Mouse (Mus musculus) left cerebral cortex, postnatal 25 days (tissue): ENCODE measurements around the gene H2afz. TPM values are rescaled to one million over a fixed set of nuclear protein-coding genes. Genes with fewer than 3 reads are reported as not detected.
"Not testable (repeated sequence)": the region's sequence is repeated elsewhere in the genome, so short reads cannot be mapped to it uniquely, and the experiment has no call there.

ENCODE experiments used
- DNase-seq, 2 experiments: peaks; one replicate each; pipeline ENCODE4 v3.0.0; 2022; ENCODE audit warnings: low spot score in 2 of 2, mixed read lengths in 1 of 2
- intact Hi-C: fragments of 180-260 bp; cut with DNase I; formaldehyde crosslinking; loops from one replicate; pipeline ENCODE4 v1.15.1; 2025
- total RNA-seq, 2 experiments: library from RNA; stranded (reverse); gene quantifications; 2 replicates each; pipeline ENCODE4 v1.2.3; 2021

Gene H2afz
- total RNA-seq, result 100 to 1,000 TPM; 156 to 186 TPM

DNA sequence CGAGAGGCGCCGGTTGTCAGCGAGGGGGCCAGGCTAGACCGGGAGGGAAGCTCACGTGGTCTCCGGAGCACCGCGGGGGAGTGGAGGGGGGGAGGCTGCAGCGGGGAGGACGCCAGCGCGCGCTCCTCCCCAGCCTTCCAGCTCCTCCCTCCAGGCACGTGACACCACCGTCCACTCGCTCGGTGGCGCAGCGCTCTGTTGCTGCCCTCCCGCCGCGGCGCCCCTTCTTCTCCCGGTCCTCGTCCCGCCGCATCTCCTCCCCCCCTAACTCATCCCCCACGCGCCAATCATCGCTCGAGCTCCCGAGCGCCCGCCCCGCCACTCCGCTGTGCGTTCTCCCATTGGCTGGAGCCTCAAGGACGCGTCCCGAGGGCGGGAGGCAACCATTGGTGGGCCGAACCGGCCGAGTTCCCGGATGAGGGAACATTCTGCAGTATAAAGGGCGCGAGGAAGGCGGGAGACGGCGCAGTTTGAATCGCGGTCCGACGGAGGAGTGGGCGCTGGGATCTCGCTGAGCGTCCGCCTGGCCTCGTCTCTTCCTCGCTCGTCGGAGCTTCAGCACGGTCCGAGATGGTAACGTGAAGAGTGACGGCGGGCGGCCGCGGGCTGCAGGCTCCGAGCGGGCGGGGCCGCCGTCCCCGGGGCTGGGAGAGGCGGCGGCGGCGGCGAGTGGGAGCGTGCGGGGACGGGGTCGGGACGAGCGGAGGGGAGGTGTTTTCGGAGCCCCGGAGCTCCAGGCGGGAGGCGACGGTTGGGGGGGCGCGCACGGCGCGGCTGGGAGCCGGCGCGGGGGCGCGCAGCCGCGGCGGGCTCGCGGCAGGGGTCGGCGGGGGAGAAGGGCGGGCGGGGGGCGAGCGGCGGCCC lies at the start of gene H2afz:
H2afz (plus strand) TSS at position 364 of the 864 bp plus-strand sequence.
- intact Hi-C loops, result loop anchor here (10.0 kb wide), 1 partner anchor 1190 kb away; the partner anchor contains the start of gene Ppp3ca
- DNase-seq, result peak; percentile 98 to 99

DNA sequence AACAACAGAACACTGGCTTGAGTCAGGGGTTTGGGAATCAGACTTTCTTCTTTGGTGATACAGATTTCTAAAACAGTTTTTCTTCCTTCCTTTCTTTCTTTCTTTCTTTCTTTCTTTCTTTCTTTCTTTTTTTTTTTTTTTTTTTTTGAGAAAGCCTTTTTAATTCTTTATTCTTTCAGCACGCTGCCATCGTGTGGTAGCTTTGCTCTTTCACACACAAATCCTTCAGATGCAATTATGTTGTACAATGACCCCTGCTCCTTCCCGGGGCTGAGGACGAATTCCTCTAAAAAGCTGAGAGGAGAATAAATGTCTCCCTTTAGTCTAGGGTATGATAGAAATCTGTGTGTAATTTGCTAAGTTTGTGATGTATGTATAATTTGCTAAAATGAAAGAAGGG lies 45.6 kb upstream of the H2afz start:
- DNase-seq, result peak in 1 of 2 experiments; percentile 16
- intact Hi-C loops, result loop anchor here (1.0 kb wide), 1 partner anchor 40 kb away; no protein-coding TSS in a partner anchor

DNA sequence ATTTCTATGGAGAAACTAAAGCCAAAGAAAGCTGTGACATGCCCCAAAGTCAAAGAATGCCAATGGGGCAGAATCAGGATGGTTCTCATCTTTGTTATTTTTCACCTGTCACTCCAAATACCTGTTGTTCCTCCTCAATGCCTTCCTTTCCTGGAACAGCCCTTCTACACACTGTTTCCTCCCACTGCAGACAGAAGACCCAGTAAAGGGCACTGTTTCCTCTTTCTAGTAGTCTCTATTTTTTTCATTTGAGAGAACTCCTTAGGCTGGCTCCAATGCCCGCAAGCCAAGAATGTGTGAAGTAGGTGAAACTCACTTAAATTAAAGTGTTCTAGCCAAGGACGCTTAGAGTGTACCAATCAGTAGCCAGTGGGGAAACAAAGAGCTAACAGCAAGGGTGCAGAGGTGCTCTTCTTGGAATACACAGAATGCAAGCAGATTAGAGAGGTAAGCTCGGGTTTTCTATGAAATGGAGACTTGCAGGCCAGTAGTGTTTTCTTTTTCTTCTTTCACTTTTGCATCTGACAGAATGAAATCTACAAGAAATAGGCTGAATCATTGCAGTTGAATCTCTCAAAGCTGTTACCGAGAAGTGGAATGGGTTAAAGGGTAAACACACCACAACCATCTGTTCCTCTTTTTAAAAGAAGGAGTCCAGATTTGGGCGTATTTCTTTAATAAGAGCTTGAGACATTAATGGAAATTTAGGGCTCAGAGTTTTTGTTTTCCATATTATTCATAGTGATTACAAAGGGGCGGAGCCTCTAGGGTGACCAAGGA lies 43.4 kb upstream of the H2afz start:
- intact Hi-C loops, result no loop called here
- DNase-seq, result no peak

DNA sequence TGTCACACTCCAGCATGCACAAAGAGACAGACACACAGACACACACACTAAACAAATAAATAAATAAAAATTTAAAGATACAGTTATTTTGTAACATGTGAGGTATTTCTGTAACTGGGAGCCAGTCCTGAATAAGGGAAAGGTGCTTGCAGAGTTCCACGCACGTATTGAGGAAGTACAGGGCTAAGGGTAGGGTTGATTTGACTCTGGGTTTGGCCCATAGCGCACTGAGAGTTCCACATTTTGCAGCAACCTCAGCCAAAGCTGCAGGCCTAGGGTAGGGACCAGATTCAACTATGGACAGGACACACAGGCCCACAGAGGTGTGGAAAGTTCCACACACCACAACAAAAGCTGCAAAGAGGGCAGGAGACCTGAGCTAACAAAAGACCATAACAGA lies 41.0 kb upstream of the H2afz start:
- intact Hi-C loops, result no loop called here
- no peak for DNase-seq

DNA sequence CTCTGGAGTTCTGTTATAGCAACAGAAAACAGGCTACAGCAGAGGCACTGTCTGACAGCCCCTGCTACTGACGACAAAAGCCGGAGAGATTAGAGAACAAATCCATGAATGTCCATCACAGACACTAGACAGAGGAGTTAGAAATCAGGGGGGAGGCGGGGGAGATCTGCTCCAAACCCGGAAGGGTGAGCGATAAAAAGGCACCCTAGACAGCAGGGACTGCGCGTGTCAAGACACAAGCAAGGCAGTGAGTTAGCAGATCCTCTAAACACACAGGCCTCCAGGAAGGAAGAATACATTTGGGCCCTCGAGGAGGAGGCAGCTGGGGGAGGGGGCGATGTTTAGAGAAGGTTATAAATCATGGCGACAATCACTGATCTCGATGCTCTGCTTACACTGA lies 36.6 kb upstream of the H2afz start:
- intact Hi-C loops, result no loop called here
- DNase-seq, result no peak

DNA sequence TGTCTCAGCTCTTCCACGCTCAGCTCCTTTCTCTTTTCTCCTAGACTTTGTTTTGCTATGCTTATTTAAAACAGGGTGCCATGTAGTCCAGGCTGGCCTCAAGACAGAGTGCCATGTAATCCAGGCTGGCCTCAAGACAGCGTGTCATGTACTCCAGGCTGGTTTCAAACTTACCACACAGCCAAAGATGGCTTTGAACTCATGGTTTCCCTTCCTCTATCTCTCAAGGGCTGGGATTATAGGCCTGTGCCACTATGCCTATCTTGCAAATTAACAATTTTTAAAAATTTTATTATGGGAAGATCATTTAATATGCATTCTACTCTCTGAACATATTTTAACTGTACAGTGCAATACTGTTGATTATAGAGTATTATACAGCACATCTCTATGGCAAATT lies 33.1 kb upstream of the H2afz start:
- no peak for DNase-seq

DNA sequence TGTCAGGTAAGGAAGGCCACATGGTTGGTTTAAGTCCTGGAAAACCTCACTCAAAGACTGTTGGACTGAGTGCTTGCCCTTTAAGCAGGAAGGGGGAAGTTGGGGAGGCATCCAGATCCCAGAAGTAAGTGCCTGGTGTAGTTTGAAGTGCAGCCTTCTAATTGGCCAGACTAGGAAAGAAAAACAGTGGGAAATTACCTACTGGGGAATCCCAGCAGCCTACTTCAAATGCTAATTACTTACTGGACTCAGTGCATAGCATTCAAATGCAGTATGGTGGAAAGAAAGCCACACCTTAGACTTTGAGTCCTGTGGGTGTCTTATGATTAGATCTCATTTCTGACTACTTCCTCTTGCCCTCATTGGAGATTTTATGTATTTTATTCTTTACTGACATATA lies 31.2 kb upstream of the H2afz start:
- DNase-seq, result no peak
- intact Hi-C loops, result no loop called here

More for the DNA sequence above, 33.1 kb upstream of the H2afz start:
- intact Hi-C loops, result no loop called here

DNA sequence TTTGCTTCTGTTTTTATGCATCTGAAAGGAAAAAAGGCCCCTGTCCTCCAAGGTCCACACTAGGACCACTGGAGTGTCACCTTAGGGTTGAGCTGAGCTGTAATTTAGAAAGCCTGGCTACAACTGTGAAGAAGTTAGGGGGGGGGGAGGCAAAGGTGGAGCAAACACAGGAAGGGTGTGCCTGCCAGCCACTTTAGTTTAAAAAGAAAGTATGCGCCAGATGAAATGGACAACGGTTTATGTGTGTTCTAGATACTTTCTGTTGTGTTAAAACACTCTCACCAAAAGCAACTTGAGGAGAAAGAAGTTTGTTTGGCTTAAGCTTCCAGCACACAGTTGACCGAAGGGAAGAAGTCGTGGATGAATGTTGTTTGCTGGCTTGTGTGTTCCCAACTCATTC lies 30.6 kb upstream of the H2afz start:
- intact Hi-C loops, result no loop called here
- no peak for DNase-seq

DNA sequence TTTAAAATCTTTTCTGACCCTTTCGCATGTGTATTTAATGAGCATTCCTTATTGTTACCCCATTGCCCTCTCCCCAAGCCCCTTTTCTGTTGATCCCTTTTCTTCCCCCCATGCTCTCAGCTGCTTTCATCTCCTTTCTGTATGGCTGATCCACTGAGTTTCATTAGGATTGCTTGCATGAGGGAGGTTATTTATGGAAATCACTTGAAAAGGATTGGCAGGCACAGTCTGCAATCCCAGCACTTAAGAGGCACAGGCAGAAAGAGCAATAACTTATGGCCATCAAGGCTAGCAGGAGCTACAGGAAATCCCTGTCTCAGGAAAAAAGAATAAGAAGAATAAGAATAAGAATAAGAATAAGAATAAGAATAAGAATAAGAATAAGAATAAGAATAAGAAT lies 27.7 kb upstream of the H2afz start:
- intact Hi-C loops, result no loop called here
- no peak for DNase-seq

DNA sequence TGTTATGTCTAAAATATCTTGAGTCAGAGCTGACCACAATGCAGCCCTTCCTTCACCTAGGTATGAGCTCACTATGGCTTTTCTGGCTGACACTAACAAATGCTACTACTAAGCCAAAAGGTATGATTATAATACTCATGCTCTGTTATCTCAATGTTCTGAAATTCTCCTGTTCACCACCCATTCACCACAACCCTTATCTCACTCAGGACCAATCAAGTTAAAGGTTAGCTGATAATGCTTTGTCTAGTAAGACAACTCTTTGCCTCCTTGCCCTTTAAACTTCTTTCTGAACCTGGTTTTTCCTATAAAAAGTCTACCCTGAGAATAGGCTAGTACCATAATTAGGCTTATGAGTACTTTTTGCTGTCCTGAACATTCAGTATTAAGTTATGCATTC lies 26.1 kb upstream of the H2afz start:
- no peak for DNase-seq
- intact Hi-C loops, result no loop called here

DNA sequence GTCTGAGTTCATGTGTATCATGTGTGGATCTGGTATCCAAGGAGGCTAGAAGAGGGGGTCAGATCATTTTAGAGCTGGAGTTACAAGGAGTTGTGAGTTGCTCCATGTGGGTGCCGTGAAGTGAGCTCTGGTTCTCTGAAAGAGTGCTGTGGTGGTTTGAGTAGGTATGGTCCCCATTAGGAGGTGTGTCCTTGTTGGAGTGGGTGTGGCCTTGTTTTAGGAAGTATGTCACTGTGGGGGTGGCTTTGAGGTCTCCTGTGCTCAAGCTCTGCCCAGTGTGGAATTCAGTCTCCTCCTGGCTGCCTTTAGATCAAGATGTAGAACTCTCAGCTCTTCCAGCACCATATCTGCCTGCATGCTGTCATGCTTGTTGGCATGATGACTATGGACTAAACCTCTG lies 21.3 kb upstream of the H2afz start:
- intact Hi-C loops, result no loop called here
- DNase-seq, result no peak

DNA sequence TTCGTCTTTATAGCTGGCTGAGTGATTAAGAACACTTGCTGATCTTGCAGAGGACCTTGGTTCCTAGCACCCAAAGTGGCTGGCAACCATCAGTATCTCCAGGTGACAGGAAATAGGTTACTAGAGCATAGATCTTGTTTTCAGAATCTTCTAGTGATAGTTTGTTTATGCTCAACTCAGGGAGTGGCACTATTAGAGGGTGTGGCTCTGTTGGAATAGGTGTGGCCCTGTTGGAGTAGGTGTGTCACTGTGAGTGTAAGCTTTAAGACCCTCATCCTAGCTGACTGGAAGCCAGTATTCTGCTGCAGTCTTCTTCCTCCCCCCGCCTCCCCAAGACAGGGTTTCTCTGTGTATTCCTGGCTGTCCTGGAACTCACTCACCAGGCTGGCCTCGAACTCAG lies 20.0 kb upstream of the H2afz start:
- DNase-seq, result no peak
- intact Hi-C loops, result no loop called here

DNA sequence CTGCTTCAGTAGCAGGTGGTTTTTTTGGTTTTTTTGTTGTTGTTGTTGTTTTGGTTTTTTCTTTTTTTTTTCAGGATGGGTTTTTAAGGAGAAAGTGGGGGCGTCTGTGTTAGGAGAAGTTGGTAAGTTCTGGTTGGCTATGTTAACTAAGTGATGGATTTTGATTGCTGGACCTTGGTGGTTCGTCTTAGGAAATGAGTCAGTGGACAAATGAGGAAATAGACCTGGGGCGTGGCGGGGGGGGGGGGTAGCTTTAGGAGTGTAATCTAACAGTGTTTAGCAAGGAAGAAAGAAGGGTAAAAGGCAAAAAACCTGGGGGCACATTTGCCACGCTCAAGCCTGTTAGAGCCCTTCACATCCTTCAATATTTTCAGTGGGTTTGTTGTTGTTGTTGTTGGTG lies 17.7 kb upstream of the H2afz start:
- intact Hi-C loops, result no loop called here
- DNase-seq, result no peak

DNA sequence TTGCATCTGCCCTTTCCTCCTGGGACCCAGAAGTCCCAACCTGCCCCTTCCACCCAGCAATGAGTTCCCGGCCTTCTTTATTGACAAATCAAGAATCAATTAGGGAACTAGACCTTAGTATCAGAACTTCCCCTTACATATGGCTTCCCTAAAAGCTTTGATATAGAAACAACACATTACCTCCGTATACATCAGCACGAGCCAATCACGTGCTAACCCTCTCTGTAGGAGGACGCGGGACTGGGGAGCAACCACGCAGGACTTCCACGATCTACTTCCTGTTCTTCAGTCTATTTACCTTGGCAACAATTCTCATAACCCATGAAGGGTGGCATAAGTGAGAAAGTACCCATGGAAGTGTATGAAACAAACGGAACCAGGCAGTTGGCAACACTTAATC lies 15.9 kb upstream of the H2afz start:
- DNase-seq, result no peak
- intact Hi-C loops, result no loop called here

DNA sequence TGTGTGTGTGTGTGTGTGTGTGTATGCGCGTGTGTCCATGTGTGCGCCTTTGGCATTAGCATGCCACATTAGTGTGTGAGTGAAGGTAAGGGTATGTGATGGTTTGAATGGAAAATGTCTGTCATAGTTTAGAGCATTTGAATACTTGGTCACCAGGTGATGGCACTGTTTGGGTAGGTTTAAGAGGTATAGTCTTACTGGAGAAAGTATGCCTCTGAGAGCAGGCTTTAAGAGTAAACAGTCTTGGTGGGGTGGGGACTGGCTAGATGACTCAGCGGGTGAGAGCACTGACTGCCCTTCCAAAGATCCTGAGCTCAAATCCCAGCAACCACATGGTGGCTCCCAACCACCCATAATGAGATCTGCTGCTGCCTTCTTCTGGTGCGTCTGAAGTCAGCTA lies 14.6 kb upstream of the H2afz start:
- intact Hi-C loops, result no loop called here
- DNase-seq, result no peak

DNA sequence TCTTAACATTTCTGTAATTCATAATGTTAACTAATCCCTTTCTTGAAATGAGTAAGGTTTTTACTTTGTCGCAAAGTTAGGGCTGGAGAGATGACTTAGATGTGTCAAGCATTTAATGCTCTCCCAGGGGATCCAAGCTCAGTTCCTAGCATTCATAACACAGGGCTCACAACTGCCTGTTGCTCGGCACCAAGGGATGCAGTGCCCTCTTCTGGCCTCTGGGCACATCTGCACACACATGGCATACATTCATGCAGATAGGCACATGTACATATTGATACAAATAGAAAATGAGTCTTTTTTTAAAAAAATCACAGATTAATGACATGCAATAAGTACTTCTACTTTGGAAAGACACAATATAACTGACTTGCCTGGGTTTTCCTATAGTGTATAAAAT lies 13.1 kb upstream of the H2afz start:
- intact Hi-C loops, result no loop called here
- DNase-seq, result no peak

DNA sequence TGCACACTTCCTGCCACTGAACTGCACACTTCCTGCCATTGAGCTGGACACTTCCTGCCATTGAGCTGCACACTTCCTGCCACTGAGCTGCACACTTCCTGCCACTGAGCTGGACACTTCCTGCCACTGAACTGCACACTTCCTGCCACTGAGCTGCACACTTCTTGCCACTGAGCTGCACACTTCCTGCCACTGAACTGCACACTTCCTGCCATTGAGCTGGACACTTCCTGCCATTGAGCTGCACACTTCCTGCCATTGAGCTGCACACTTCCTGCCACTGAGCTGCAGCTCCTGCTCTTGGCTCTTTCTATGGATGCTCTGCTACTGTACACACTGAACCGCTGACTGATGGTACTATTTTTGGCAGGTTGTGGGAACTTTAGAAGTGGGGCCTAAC lies 11.3 kb upstream of the H2afz start:
- DNase-seq, intact Hi-C loops: not testable (repeated sequence)

DNA sequence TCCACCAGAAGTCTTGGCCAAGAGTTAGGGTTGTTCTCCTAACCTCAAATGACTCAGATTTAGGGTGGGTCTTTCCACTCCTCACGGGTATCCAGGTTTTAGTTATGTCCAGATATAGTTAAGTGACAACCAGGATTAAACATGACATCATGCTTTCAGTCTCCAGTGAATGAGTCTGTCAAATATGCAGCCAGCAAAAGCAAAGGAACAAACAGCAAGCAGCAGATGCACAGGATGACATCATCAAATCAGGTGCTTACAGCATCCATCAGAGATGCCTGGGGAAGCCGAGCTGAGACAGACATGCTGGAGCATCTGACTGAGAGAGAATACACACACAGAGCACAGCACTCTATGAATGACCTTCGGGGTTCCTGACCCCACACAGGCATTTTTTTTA lies 9.0 kb upstream of the H2afz start:
- no peak for DNase-seq
- intact Hi-C loops, result no loop called here

DNA sequence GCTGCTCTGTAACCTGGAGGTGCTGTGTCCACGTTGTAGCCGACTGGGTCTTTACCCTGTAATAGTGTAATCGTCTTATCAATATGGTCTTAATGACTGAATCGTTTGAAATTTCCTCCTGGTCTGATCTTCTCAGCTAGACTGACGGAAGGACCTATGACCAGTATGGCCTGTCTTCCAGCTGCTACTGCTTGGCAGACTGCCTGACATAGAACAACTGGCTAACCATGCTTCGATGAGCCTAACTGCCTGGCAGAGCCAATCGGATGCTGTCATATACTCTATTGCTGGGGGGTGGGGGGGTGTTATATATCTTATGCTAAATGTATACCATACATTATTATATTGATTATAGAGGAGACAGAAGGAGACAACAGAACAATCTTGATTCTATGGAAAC lies 8.2 kb upstream of the H2afz start:
- intact Hi-C loops, result no loop called here
- DNase-seq, result no peak

DNA sequence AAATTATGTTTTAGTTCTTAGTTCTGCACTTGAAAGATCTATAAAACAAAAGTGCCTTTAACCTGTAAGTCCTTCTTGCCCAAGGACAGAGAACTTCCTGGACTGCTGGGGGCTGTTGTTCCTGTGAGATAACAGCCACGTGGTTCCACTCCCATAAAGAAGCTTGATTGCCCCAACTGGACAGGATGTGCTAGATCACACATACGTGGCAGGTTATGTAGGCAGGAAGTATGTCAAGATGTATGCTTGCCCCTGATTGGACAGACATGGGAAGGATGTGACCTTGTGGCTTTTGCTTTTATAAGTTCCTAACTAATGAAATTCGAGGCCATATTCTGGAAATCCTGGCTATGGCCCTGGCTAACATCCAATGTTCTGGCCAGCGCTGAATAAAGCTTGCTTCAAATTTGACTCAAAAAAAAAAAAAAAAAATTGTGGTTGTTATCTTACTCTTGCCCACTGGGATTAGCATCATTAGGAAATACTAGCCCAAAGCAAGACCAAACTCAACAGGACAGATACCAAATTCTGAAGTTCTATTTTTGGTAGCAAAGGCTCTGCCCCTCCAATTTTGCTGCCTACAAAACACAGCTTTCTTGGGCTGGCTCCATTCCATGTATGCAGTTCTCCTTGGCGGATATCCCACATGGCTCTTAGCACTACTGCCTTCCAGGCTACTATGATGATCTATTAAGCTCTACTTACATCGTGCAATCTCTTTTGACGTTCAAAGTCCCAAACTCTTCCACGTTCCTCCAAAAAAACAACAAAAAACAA lies 3.7 kb upstream of the H2afz start:
- DNase-seq, result no peak
- intact Hi-C loops, result loop anchor here (10.0 kb wide), 1 partner anchor 1186 kb away; the partner anchor contains the start of gene Ppp3ca
